Mouse (Mus musculus) forebrain, embryonic 15.5 days (tissue): ENCODE measurements at regions not wholly inside any gene's neighbourhood (a gene's known extent, or its start where the extent isn't known, plus 50 kb on each side); places are given as distances from the start of the nearest gene placed in this dataset.
"Not testable (repeated sequence)": the region's sequence is repeated elsewhere in the genome, so short reads cannot be mapped to it uniquely, and the experiment has no call there.

Experiments
- ATAC-seq: fragments of 200-750 bp; cut with Nextera tagmentation; replicated peaks from 2 replicates; pipeline ENCODE4 v1.8.0; 2017; ENCODE audit warnings: mild to moderate bottlenecking, moderate TSS enrichment, moderate library complexity
- H3K27ac ChIP-seq: fragments of 300-500 bp; sonication (generic); replicated peaks from 2 replicates; pipeline ENCODE4 v1.5.1; 2015; ENCODE audit warnings: mild to moderate bottlenecking, inconsistent platforms
- H3K27me3 ChIP-seq: fragments of 300-500 bp; sonication (generic); 2 replicates; pipeline ENCODE4 v1.6.1; 2015; ENCODE audit warnings: inconsistent platforms
- H3K36me3 ChIP-seq: fragments of 300-500 bp; sonication (generic); 2 replicates; pipeline ENCODE4 v1.6.1; 2015; ENCODE audit warnings: mild to moderate bottlenecking, inconsistent platforms
- H3K4me1 ChIP-seq: fragments of 300-500 bp; sonication (generic); 2 replicates; pipeline ENCODE4 v1.6.1; 2015; ENCODE audit warnings: inconsistent platforms
- H3K4me2 ChIP-seq: fragments of 300-500 bp; sonication (generic); replicated peaks from 2 replicates; pipeline ENCODE4 v1.6.1; 2015; ENCODE audit warnings: mild to moderate bottlenecking, inconsistent platforms
- H3K4me3 ChIP-seq: fragments of 300-500 bp; sonication (generic); 2 replicates; pipeline ENCODE4 v1.5.1; 2015; ENCODE audit warnings: mild to moderate bottlenecking, inconsistent platforms
- H3K9ac ChIP-seq: fragments of 300-500 bp; sonication (generic); replicated peaks from 2 replicates; pipeline ENCODE4 v1.6.1; 2015; ENCODE audit warnings: mild to moderate bottlenecking, inconsistent platforms
- H3K9me3 ChIP-seq: fragments of 300-500 bp; sonication (generic); 2 replicates; pipeline ENCODE4 v1.6.1; 2016; ENCODE audit warnings: inconsistent platforms
- WGBS: fragments of 180-500 bp; shearing (Covaris S2); methylation state at CpG from one replicate; pipeline ENCODE4 v1.1.7; 2015; ENCODE audit warnings: mixed read lengths; 5-methylcytosine and 5-hydroxymethylcytosine counted together

- Histone ChIP-seq H3K9me3 (no peaks in the 10 kb centered on the region), H3K27ac (no peak overlapping the region), H3K4me1 (0 out of 2 replicates have a peak, but pooled peaks cover 3% of the 10 kb centered on the region), H3K9ac (no peak overlapping the region), H3K4me3 (no peak overlapping the region), H3K27me3 (no peaks in the 10 kb centered on the region), H3K36me3 (no peaks in the 10 kb centered on the region), H3K4me2 (no peak overlapping the region)
- WGBS, result 81% methylated on average over 2 of the region's 2 CpGs
- no peak for ATAC-seq
These were observed 831.3 kb downstream of the Pla2g4a start for GRCm38 (mm10) chr1:149129767-149130287.

- H3K4me2 ChIP-seq, result no peak overlapping the region
- no peak overlapping the region for H3K4me3 ChIP-seq
- no peak overlapping the region for H3K9ac ChIP-seq
- no peaks in the 10 kb centered on the region for H3K27me3 ChIP-seq
- no peak overlapping the region for H3K27ac ChIP-seq
- H3K9me3 ChIP-seq, result no peaks in the 10 kb centered on the region
- ATAC-seq, result 0 out of 2 replicates have a peak, but pooled peaks have one; percentile 55
- 0 out of 2 replicates have a peak, but pooled peaks cover 3% of the 10 kb centered on the region for H3K4me1 ChIP-seq
- no peaks in the 10 kb centered on the region for H3K36me3 ChIP-seq
These were observed 832.0 kb downstream of the Pla2g4a start for GRCm38 (mm10) chr1:149129138-149129537.

- Histone ChIP-seq H3K9me3 (no peaks in the 10 kb centered on the region), H3K27me3 (no peaks in the 10 kb centered on the region), H3K27ac (no peak overlapping the region), H3K36me3 (no peaks in the 10 kb centered on the region), H3K4me3 (no peak overlapping the region), H3K4me2 (no peak overlapping the region), H3K9ac (no peak overlapping the region), H3K4me1 (0 out of 2 replicates have a peak, but pooled peaks cover 3% of the 10 kb centered on the region)
- ATAC-seq, result no peak
- WGBS, result 83% methylated on average over 1 of the region's 1 CpGs
These were observed 833.4 kb downstream of the Pla2g4a start for GRCm38 (mm10) chr1:149127709-149128108.

GRCm38 (mm10) chr1:149103396-149103795 is 857.7 kb downstream of the Pla2g4a start:
- no peak for ATAC-seq
- Histone ChIP-seq H3K9me3 (no peaks in the 10 kb centered on the region), H3K27ac (no peak overlapping the region), H3K27me3 (no peaks in the 10 kb centered on the region), H3K4me1 (no peaks in the 10 kb centered on the region), H3K4me3 (no peak overlapping the region), H3K4me2 (no peak overlapping the region), H3K9ac (no peak overlapping the region), H3K36me3 (no peaks in the 10 kb centered on the region)
- WGBS, result 64% methylated on average over 2 of the region's 2 CpGs

- Histone ChIP-seq H3K4me2 (no peak overlapping the region), H3K4me1 (no peaks in the 10 kb centered on the region), H3K9ac (no peak overlapping the region), H3K36me3 (no peaks in the 10 kb centered on the region), H3K27ac (no peak overlapping the region), H3K9me3 (no peaks in the 10 kb centered on the region), H3K4me3 (no peak overlapping the region), H3K27me3 (no peaks in the 10 kb centered on the region)
- no peak for ATAC-seq
- WGBS, result 85% methylated on average over 1 of the region's 1 CpGs
These were observed 863.7 kb downstream of the Pla2g4a start for GRCm38 (mm10) chr1:149097426-149097825.

GRCm38 (mm10) chr1:149074681-149075080 is 886.4 kb downstream of the Pla2g4a start:
- Histone ChIP-seq H3K9me3 (no peaks in the 10 kb centered on the region), H3K4me1 (no peaks in the 10 kb centered on the region), H3K4me2 (no peak overlapping the region), H3K36me3 (no peaks in the 10 kb centered on the region), H3K27me3 (no peaks in the 10 kb centered on the region), H3K9ac (no peak overlapping the region), H3K4me3 (no peak overlapping the region), H3K27ac (no peak overlapping the region)
- ATAC-seq, result no peak
- WGBS, result 81% methylated on average over 1 of the region's 1 CpGs

GRCm38 (mm10) chr1:149069570-149069969 is 891.5 kb downstream of the Pla2g4a start:
- Histone ChIP-seq H3K4me2 (no peak overlapping the region), H3K4me3 (no peak overlapping the region), H3K36me3 (no peaks in the 10 kb centered on the region), H3K9ac (no peak overlapping the region), H3K27ac (no peak overlapping the region), H3K4me1 (no peaks in the 10 kb centered on the region), H3K9me3 (no peaks in the 10 kb centered on the region), H3K27me3 (no peaks in the 10 kb centered on the region)
- no peak for ATAC-seq

GRCm38 (mm10) chr1:149063011-149063410 is 898.1 kb downstream of the Pla2g4a start:
- not testable (repeated sequence) for H3K4me1 ChIP-seq, H3K4me3 ChIP-seq, H3K27me3 ChIP-seq, H3K27ac ChIP-seq, H3K9me3 ChIP-seq, H3K4me2 ChIP-seq, H3K9ac ChIP-seq, H3K36me3 ChIP-seq, ATAC-seq
- 83% methylated on average over 3 of the region's 3 CpGs for WGBS

GRCm38 (mm10) chr1:149038188-149038967 is 922.7 kb downstream of the Pla2g4a start:
- no peaks in the 10 kb centered on the region for H3K4me1 ChIP-seq
- H3K4me2 ChIP-seq, result no peak overlapping the region
- H3K27me3 ChIP-seq, result no peaks in the 10 kb centered on the region
- H3K27ac ChIP-seq, result no peak overlapping the region
- H3K9me3 ChIP-seq, result no peaks in the 10 kb centered on the region
- no peak overlapping the region for H3K9ac ChIP-seq
- ATAC-seq, result no peak
- H3K4me3 ChIP-seq, result no peak overlapping the region
- no peaks in the 10 kb centered on the region for H3K36me3 ChIP-seq
- 85% methylated on average over 3 of the region's 3 CpGs for WGBS

- 81% methylated on average over 3 of the region's 3 CpGs for WGBS
- no peak overlapping the region for H3K27ac ChIP-seq
- no peak overlapping the region for H3K4me3 ChIP-seq
- no peaks in the 10 kb centered on the region for H3K36me3 ChIP-seq
- no peak overlapping the region for H3K9ac ChIP-seq
- H3K4me2 ChIP-seq, result no peak overlapping the region
- no peaks in the 10 kb centered on the region for H3K27me3 ChIP-seq
- no peak for ATAC-seq
- no peaks in the 10 kb centered on the region for H3K9me3 ChIP-seq
- H3K4me1 ChIP-seq, result no peaks in the 10 kb centered on the region
These were observed 932.8 kb downstream of the Pla2g4a start for GRCm38 (mm10) chr1:149028316-149028715.

- H3K9me3 ChIP-seq, result no peaks in the 10 kb centered on the region
- no peak overlapping the region for H3K4me2 ChIP-seq
- H3K4me3 ChIP-seq, result no peak overlapping the region
- H3K27ac ChIP-seq, result no peak overlapping the region
- no peaks in the 10 kb centered on the region for H3K27me3 ChIP-seq
- ATAC-seq, result no peak
- H3K4me1 ChIP-seq, result no peaks in the 10 kb centered on the region
- H3K36me3 ChIP-seq, result no peaks in the 10 kb centered on the region
- no peak overlapping the region for H3K9ac ChIP-seq
These were observed 939.4 kb downstream of the Pla2g4a start for GRCm38 (mm10) chr1:149021734-149022133.

- Histone ChIP-seq H3K4me1 (no peaks in the 10 kb centered on the region), H3K27ac (no peak overlapping the region), H3K36me3 (no peaks in the 10 kb centered on the region), H3K27me3 (no peaks in the 10 kb centered on the region), H3K9me3 (no peaks in the 10 kb centered on the region), H3K4me3 (no peak overlapping the region), H3K9ac (no peak overlapping the region), H3K4me2 (no peak overlapping the region)
- WGBS, result 84% methylated on average over 1 of the region's 1 CpGs
- no peak for ATAC-seq
These were observed 939.8 kb downstream of the Pla2g4a start for GRCm38 (mm10) chr1:149021273-149021672.

GRCm38 (mm10) chr1:149014559-149014958 is 946.5 kb downstream of the Pla2g4a start:
- 82% methylated on average over 4 of the region's 4 CpGs for WGBS
- H3K9ac ChIP-seq, result no peak overlapping the region
- no peak overlapping the region for H3K27ac ChIP-seq
- no peaks in the 10 kb centered on the region for H3K9me3 ChIP-seq
- H3K4me3 ChIP-seq, result no peak overlapping the region
- no peak overlapping the region for H3K4me2 ChIP-seq
- no peaks in the 10 kb centered on the region for H3K4me1 ChIP-seq
- no peak for ATAC-seq
- H3K36me3 ChIP-seq, result no peaks in the 10 kb centered on the region
- H3K27me3 ChIP-seq, result no peaks in the 10 kb centered on the region
